Mouse (Mus musculus): ENCODE measurements around the gene Epb41l2. TPM values are rescaled to one million over a fixed set of nuclear protein-coding genes. Genes with fewer than 3 reads are reported as not detected.

Gene Epb41l2
- polyA plus RNA-seq, 1 experiment from 2014 or later, result 25.6 TPM

GRCm38 (mm10) chr10:25534467-25534866 lies 174.9 kb downstream of the Epb41l2 start:
- Histone ChIP-seq H3K27ac (no peak overlapping the region), H3K27me3 (no peaks in the 10 kb centered on the region), H3K9me3 (no peaks in the 10 kb centered on the region), H3K4me2 (replicated peaks) (no peak overlapping the region), H3K4me1 (replicated peaks) (no peaks in the 10 kb centered on the region), H3K4me3 (replicated peaks) (no peak overlapping the region), H3K36me3 (no peaks in the 10 kb centered on the region), H3K9ac (replicated peaks) (no peak overlapping the region)
- no peak for ATAC-seq
- WGBS, result 84% methylated on average over 5 of the region's 5 CpGs

GRCm38 (mm10) chr10:25535891-25536331 lies 176.3 kb downstream of the Epb41l2 start, which contains the start of gene Smlr1:
Smlr1 (minus strand) TSS chr10:25536267.
- ATAC-seq, result no peak
- no peak within 1 kb of the TSS for H3K4me3 ChIP-seq (replicated peaks)

GRCm38 (mm10) chr10:25536621-25537020 lies 177.0 kb downstream of the Epb41l2 start:
- Histone ChIP-seq H3K4me1 (replicated peaks) (no peaks in the 10 kb centered on the region), H3K9me3 (no peaks in the 10 kb centered on the region), H3K4me3 (replicated peaks) (no peak overlapping the region), H3K4me2 (replicated peaks) (no peak overlapping the region), H3K9ac (replicated peaks) (no peak overlapping the region), H3K27me3 (no peaks in the 10 kb centered on the region), H3K27ac (no peak overlapping the region), H3K36me3 (no peaks in the 10 kb centered on the region)
- no peak for ATAC-seq
- WGBS, result 94% methylated on average over 6 of the region's 6 CpGs

More at GRCm38 (mm10) chr10:25535891-25536331, 176.3 kb downstream of the Epb41l2 start, which contains the start of gene Smlr1:
- Histone ChIP-seq H3K27ac (no peak within 1 kb of the TSS), H3K9me3 (no peaks in the 10 kb centered on the region), H3K9ac (replicated peaks) (no peak within 1 kb of the TSS), H3K4me2 (replicated peaks) (no peak within 1 kb of the TSS), H3K36me3 (no peaks in the 10 kb centered on the region), H3K27me3 (no peaks in the 10 kb centered on the region), H3K4me1 (replicated peaks) (no peaks in the 10 kb centered on the region)
- WGBS, result 91% methylated on average over 10 of the region's 10 CpGs

GRCm38 (mm10) chr10:25538738-25539137 lies 179.1 kb downstream of the Epb41l2 start:
- H3K4me1 ChIP-seq (replicated peaks), result no peaks in the 10 kb centered on the region
- H3K27ac ChIP-seq, result no peak overlapping the region
- H3K36me3 ChIP-seq, result no peaks in the 10 kb centered on the region
- H3K9me3 ChIP-seq, result no peaks in the 10 kb centered on the region
- 81% methylated on average over 1 of the region's 1 CpGs for WGBS
- ATAC-seq, result no peak
- H3K9ac ChIP-seq (replicated peaks), result no peak overlapping the region
- no peak overlapping the region for H3K4me3 ChIP-seq (replicated peaks)
- no peaks in the 10 kb centered on the region for H3K27me3 ChIP-seq
- H3K4me2 ChIP-seq (replicated peaks), result no peak overlapping the region

DNA sequence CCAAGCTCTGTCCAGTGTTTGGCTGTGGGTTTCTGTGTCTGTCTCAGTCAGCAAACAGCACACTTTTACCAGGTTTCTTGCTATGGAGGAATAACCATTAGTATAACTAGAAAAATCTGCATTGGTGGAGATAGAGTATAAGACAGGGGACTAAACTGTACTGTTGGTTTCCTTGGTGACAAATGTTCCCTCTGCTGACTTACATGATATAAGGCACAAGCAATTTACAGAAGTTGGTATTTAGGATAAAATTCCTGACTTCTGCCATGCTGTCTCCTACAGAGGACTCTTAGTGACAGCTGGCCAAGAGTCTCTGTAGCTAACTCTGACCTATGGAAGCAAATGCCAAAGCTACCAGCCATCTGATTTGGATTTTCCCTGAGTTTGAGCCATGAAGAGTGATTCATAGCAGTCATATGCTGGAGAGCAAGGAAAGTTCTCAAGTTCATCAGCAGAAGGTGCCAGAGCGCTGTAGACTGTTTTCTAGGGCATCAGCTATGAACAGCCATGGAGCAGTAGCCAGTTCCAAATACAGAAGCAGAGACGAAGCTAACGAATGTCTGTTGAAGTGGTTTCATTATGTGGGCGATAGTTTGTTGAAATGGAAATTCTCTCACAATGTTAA lies 179.7 kb downstream of the Epb41l2 start:
- WGBS, result 76% methylated on average over 4 of the region's 4 CpGs
- no peaks in the 10 kb centered on the region for H3K27me3 ChIP-seq
- no peak overlapping the region for H3K4me3 ChIP-seq (replicated peaks)
- H3K9ac ChIP-seq (replicated peaks), result no peak overlapping the region
- H3K4me2 ChIP-seq (replicated peaks), result no peak overlapping the region
- no peak overlapping the region for H3K27ac ChIP-seq
- ATAC-seq, result no peak
- H3K4me1 ChIP-seq (replicated peaks), result no peaks in the 10 kb centered on the region
- no peaks in the 10 kb centered on the region for H3K9me3 ChIP-seq
- H3K36me3 ChIP-seq, result no peaks in the 10 kb centered on the region

GRCm38 (mm10) chr10:25539771-25540168 lies 180.2 kb downstream of the Epb41l2 start:
- H3K9ac ChIP-seq (replicated peaks), result no peak overlapping the region
- H3K27ac ChIP-seq, result no peak overlapping the region
- H3K9me3 ChIP-seq, result no peaks in the 10 kb centered on the region
- no peak overlapping the region for H3K4me3 ChIP-seq (replicated peaks)
- H3K4me2 ChIP-seq (replicated peaks), result no peak overlapping the region
- H3K36me3 ChIP-seq, result no peaks in the 10 kb centered on the region
- no peak for ATAC-seq
- H3K27me3 ChIP-seq, result no peaks in the 10 kb centered on the region
- 87% methylated on average over 6 of the region's 6 CpGs for WGBS
- no peaks in the 10 kb centered on the region for H3K4me1 ChIP-seq (replicated peaks)

DNA sequence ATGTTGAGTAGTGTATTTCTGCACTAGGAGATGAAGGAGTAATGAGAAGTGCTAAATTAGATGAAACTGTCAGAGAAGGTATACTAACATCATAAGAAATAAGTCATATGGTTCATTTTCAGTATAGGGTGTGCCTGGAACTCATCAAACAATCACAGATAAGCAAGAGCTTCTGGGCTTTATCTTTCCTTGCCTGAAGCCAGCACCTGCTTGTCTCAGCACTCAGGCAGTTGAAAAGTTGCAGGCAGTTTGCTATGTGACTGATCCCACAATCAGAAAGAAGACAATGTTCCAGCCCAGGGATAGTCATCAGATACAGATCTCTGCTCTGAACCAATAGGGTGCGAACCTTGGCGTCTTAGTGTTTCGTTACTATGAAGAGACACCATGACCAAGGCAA lies 181.5 kb downstream of the Epb41l2 start:
- H3K9me3 ChIP-seq, result no peaks in the 10 kb centered on the region
- H3K36me3 ChIP-seq, result no peaks in the 10 kb centered on the region
- no peak overlapping the region for H3K9ac ChIP-seq (replicated peaks)
- H3K4me2 ChIP-seq (replicated peaks), result no peak overlapping the region
- H3K27me3 ChIP-seq, result no peaks in the 10 kb centered on the region
- no peak for ATAC-seq
- no peak overlapping the region for H3K4me3 ChIP-seq (replicated peaks)
- 95% methylated on average over 3 of the region's 3 CpGs for WGBS
- H3K27ac ChIP-seq, result no peak overlapping the region
- no peaks in the 10 kb centered on the region for H3K4me1 ChIP-seq (replicated peaks)

DNA sequence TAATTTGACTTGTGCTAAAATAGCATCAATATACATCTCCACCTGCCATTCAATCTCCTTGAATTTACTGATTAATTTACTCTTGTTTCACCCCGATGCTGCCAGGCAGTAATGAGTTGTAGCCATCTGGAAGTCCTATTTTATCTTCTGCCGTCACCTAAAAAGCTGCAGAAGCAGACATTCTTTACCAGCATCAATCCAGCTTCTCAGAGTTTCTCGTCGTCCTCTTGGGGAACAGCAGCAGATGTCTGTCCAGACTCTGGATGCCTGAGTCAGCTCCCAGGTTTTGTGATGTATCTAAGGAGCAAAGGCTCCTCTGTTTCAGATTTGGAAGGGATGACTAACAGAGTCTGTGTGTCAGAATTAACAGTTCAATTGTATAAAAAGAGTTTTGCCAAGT lies 193.3 kb downstream of the Epb41l2 start:
- H3K4me2 ChIP-seq (replicated peaks), result no peak overlapping the region
- no peaks in the 10 kb centered on the region for H3K27me3 ChIP-seq
- no peak for ATAC-seq
- H3K4me3 ChIP-seq (replicated peaks), result no peak overlapping the region
- no peak overlapping the region for H3K9ac ChIP-seq (replicated peaks)
- no peak overlapping the region for H3K27ac ChIP-seq
- no peaks in the 10 kb centered on the region for H3K36me3 ChIP-seq
- H3K9me3 ChIP-seq, result no peaks in the 10 kb centered on the region
- WGBS, result 72% methylated on average over 4 of the region's 4 CpGs
- no peaks in the 10 kb centered on the region for H3K4me1 ChIP-seq (replicated peaks)

- Histone ChIP-seq H3K36me3 (no peaks in the 10 kb centered on the region), H3K27me3 (no peaks in the 10 kb centered on the region), H3K27ac (peak overlapping the region; percentile 67), H3K4me3 (replicated peaks) (0 out of 2 replicates have a peak overlapping the region, but pooled peaks have one; percentile 11), H3K4me2 (replicated peaks) (peak overlapping the region; percentile 41), H3K9ac (replicated peaks) (no peak overlapping the region), H3K9me3 (no peaks in the 10 kb centered on the region), H3K4me1 (replicated peaks) (peaks cover 18% of the 10 kb centered on the region)
- ATAC-seq, result peak; percentile 96
- WGBS, result 22% methylated on average over 9 of the region's 9 CpGs
Observed at GRCm38 (mm10) chr10:25571319-25572240, 212.0 kb downstream of the Epb41l2 start.

Other genes starting within 250 kb of the Epb41l2 start
- 20.9 and 21.3 TPM in 2 replicates for gene Akap7, start 51.9 kb upstream of the Epb41l2 start, polyA plus RNA-seq (2015; fragmentation: Nextera tagmentation; extraction: Ambion mirVana)
- gene Smlr1, start 176.5 kb downstream of the Epb41l2 start, polyA plus RNA-seq (2015; fragmentation: Nextera tagmentation; extraction: Ambion mirVana), result not detected in 2 replicates